Mouse (Mus musculus) midbrain, embryonic 12.5 days (tissue): Measurements from ENCODE around the gene Rbfox3. TPM values are rescaled to one million over a fixed set of nuclear protein-coding genes. Genes with fewer than 3 reads are reported as not detected.

Experiments used
- ATAC-seq: fragments of 200-750 bp; cut with Nextera tagmentation; 2 replicates; pipeline ENCODE4 v1.8.0; 2017; ENCODE audit warnings: low read depth, moderate TSS enrichment, moderate library complexity; ENCODE audit not compliant: low FRiP score
- H3K27ac ChIP-seq: fragments of 300-500 bp; sonication (generic); replicated peaks from 2 replicates; pipeline ENCODE4 v1.5.1; 2016; ENCODE audit warnings: mild to moderate bottlenecking
- H3K27me3 ChIP-seq: fragments of 300-500 bp; sonication (generic); 2 replicates; pipeline ENCODE4 v1.6.1; 2016; ENCODE audit warnings: mild to moderate bottlenecking
- H3K36me3 ChIP-seq: fragments of 300-500 bp; sonication (generic); 2 replicates; pipeline ENCODE4 v1.6.1; 2016
- H3K4me1 ChIP-seq: fragments of 300-500 bp; sonication (generic); 2 replicates; pipeline ENCODE4 v1.6.1; 2016
- H3K4me2 ChIP-seq: fragments of 300-500 bp; sonication (generic); replicated peaks from 2 replicates; pipeline ENCODE4 v1.6.1; 2016; ENCODE audit warnings: mild to moderate bottlenecking, moderate library complexity
- H3K4me3 ChIP-seq: fragments of 300-500 bp; sonication (generic); 2 replicates; pipeline ENCODE4 v1.5.1; 2016; ENCODE audit warnings: mild to moderate bottlenecking
- H3K9ac ChIP-seq: fragments of 300-500 bp; sonication (generic); replicated peaks from 2 replicates; pipeline ENCODE4 v1.6.1; 2016; ENCODE audit warnings: mild to moderate bottlenecking, moderate library complexity
- H3K9me3 ChIP-seq: fragments of 300-500 bp; sonication (generic); 2 replicates; pipeline ENCODE4 v1.6.1; 2016; ENCODE audit warnings: mild to moderate bottlenecking
- WGBS: fragments of 180-500 bp; shearing (Covaris S2); methylation state at CpG from one replicate; pipeline ENCODE4 v1.1.7; 2016; 5-methylcytosine and 5-hydroxymethylcytosine counted together
- microRNA-seq: library from miRNA; unstranded; fragments of <30 nt; microRNA quantifications from one replicate; pipeline ENCODE4, GENCODE M21; 2017
- polyA plus RNA-seq: library from polyadenylated mRNA; unstranded; fragments of >200 nt; fragmentation: Nextera tagmentation; extraction: Ambion mirVana; gene quantifications from 2 replicates; pipeline ENCODE4 v1.2.1, GENCODE M21; 2016

The Rbfox3 gene
- polyA plus RNA-seq, 1 experiment from 2014 or later: 16.0 TPM

GRCm38 (mm10) chr11:118448385-118448784, 463.0 kb downstream of the Rbfox3 start:
- WGBS: 88% methylated on average over 8 of the region's 8 CpGs
- no peak overlapping the region for H3K4me3 ChIP-seq
- 0 out of 2 replicates have a peak, but pooled peaks cover 2% of the 10 kb centered on the region for H3K4me1 ChIP-seq
- H3K4me2 ChIP-seq: no peak overlapping the region
- no peaks in the 10 kb centered on the region for H3K36me3 ChIP-seq
- peaks cover 26% of the 10 kb centered on the region for H3K27me3 ChIP-seq
- no peak overlapping the region for H3K9ac ChIP-seq
- H3K9me3 ChIP-seq: no peaks in the 10 kb centered on the region
- ATAC-seq: no peak
- H3K27ac ChIP-seq: no peak overlapping the region

DNA sequence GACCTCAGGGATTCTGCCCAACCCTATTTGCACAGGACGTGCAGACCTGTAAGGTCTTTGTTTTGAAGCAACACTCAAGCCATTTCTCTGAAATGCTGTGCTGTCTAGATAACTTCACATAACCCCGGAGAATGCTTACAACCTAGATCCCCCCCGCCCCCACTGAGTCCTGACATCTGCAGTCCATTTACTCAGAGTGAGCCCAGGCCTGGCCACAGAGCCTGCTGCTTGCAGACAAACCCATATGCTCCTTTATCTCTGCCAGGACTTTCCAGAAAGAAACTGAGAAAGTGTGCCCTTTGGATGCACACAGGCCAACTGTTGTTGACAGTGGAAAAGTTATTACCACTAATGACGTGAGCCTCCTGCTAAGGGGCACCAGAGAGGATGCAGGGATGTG, 464.1 kb downstream of the Rbfox3 start:
- H3K27ac ChIP-seq: no peak overlapping the region
- H3K4me3 ChIP-seq: no peak overlapping the region
- no peaks in the 10 kb centered on the region for H3K36me3 ChIP-seq
- 0 out of 2 replicates have a peak, but pooled peaks cover 2% of the 10 kb centered on the region for H3K4me1 ChIP-seq
- H3K9me3 ChIP-seq: no peaks in the 10 kb centered on the region
- no peak overlapping the region for H3K9ac ChIP-seq
- no peak overlapping the region for H3K4me2 ChIP-seq
- no peak for ATAC-seq
- peaks cover 26% of the 10 kb centered on the region for H3K27me3 ChIP-seq
- WGBS: 72% methylated on average over 4 of the region's 4 CpGs

GRCm38 (mm10) chr11:118445843-118446242, 465.6 kb downstream of the Rbfox3 start:
- no peak overlapping the region for H3K4me2 ChIP-seq
- H3K36me3 ChIP-seq: no peaks in the 10 kb centered on the region
- peak; percentile 54; the same call in 1 of the 2 replicates for ATAC-seq
- no peak overlapping the region for H3K4me3 ChIP-seq
- WGBS: 7% methylated on average over 3 of the region's 3 CpGs
- no peak overlapping the region for H3K27ac ChIP-seq
- peaks cover 22% of the 10 kb centered on the region for H3K27me3 ChIP-seq
- no peak overlapping the region for H3K9ac ChIP-seq
- H3K9me3 ChIP-seq: no peaks in the 10 kb centered on the region
- 0 out of 2 replicates have a peak, but pooled peaks cover 2% of the 10 kb centered on the region for H3K4me1 ChIP-seq

GRCm38 (mm10) chr11:118443201-118443970, 468.0 kb downstream of the Rbfox3 start:
- WGBS: 38% methylated on average over 11 of the region's 11 CpGs
- Histone ChIP-seq H3K27ac (no peak overlapping the region), H3K9ac (no peak overlapping the region), H3K4me3 (no peak overlapping the region), H3K36me3 (no peaks in the 10 kb centered on the region), H3K4me2 (no peak overlapping the region), H3K9me3 (no peaks in the 10 kb centered on the region), H3K27me3 (peaks cover 18% of the 10 kb centered on the region), H3K4me1 (peaks cover 18% of the 10 kb centered on the region)
- no peak for ATAC-seq

GRCm38 (mm10) chr11:118442691-118443090, 468.7 kb downstream of the Rbfox3 start:
- no peak overlapping the region for H3K4me2 ChIP-seq
- H3K4me1 ChIP-seq: peaks cover 25% of the 10 kb centered on the region
- H3K9ac ChIP-seq: no peak overlapping the region
- no peaks in the 10 kb centered on the region for H3K36me3 ChIP-seq
- peaks cover 18% of the 10 kb centered on the region for H3K27me3 ChIP-seq
- WGBS: 80% methylated on average over 13 of the region's 13 CpGs
- no peaks in the 10 kb centered on the region for H3K9me3 ChIP-seq
- H3K27ac ChIP-seq: no peak overlapping the region
- no peak overlapping the region for H3K4me3 ChIP-seq
- ATAC-seq: no peak

Small RNAs within 50 kb of the gene (microRNA-seq; reads per million reads assigned to microRNA genes)
- gene Gm25040: not detected

Other genes starting within 250 kb of the Rbfox3 start
- gene Enpp7, start 76.6 kb upstream of the Rbfox3 start, polyA plus RNA-seq: not detected in 2 replicates
- gene Cbx2, start 111.4 kb upstream of the Rbfox3 start, polyA plus RNA-seq: 81.0 and 86.0 TPM in 2 replicates
- 12.1 and 15.1 TPM in 2 replicates for gene Cbx8, start 129.4 kb upstream of the Rbfox3 start, polyA plus RNA-seq
- gene Cbx4, start 174.6 kb upstream of the Rbfox3 start, polyA plus RNA-seq: 12.4 and 15.2 TPM in 2 replicates